Mouse (Mus musculus) heart, postnatal 0 days (tissue): ENCODE results near the gene 6030445D17Rik.

ENCODE experiments used
- CTCF ChIP-seq: IDR thresholded peaks from 2 replicates; pipeline ENCODE4 v1.5.1; 2016; ENCODE audit warnings: antibody characterized with exemption, control low read depth, low read depth
- EP300 ChIP-seq: IDR thresholded peaks from 2 replicates; pipeline ENCODE4 v1.6.1; 2016; ENCODE audit warnings: antibody characterized with exemption, low read depth

DNA sequence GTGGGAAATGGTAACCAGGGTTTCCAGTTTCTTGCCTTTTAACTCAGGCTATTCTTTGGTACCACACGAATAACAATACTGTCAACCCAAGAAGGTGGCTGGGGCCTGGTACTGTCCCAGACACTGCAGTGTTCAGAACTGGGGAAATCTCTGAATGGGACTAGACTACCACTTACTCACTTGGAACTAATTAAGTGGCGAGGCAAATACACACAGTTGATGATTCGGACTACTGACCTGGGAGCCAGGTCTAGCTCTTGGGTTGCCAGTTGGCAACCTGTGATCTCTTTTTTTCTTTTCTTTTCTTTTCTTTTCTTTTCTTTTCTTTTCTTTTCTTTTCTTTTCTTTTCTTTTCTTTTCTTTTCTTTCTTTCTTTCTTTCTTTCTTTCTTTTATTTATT lies 9.8 kb upstream of the 6030445D17Rik start:
- TF ChIP-seq CTCF (no peak), EP300 (no peak)
